Mouse (Mus musculus) adrenal gland, adult 8-10 months (tissue): ENCODE data around the gene Arhgdia. TPM values are rescaled to one million over a fixed set of nuclear protein-coding genes. Genes with fewer than 3 reads are reported as not detected.
"Not testable (repeated sequence)": the region's sequence is repeated elsewhere in the genome, so short reads cannot be mapped to it uniquely, and the experiment has no call there.

Source experiments
- DNase-seq: peaks from one replicate; pipeline ENCODE4 v3.0.0; 2022
- total RNA-seq, 4 experiments: library from RNA; stranded (reverse); gene quantifications; 2 replicates each; pipeline ENCODE4 v1.2.4; 2022

Gene Arhgdia
- total RNA-seq, 4 experiments from 2014 or later, result 356 to 389 (median 365) TPM

GRCm38 (mm10) chr11:120578024-120578693 is 3.3 kb downstream of the Arhgdia start:
- peak; percentile 21 for DNase-seq

- DNase-seq, result no peak
Measured at GRCm38 (mm10) chr11:120577211-120578023, 4.0 kb downstream of the Arhgdia start.

GRCm38 (mm10) chr11:120576365-120576981 is 5.0 kb downstream of the Arhgdia start:
- DNase-seq, result no peak

GRCm38 (mm10) chr11:120575940-120576339 is 5.5 kb downstream of the Arhgdia start:
- no peak for DNase-seq

- no peak for DNase-seq
Measured at GRCm38 (mm10) chr11:120575046-120575445, 6.4 kb downstream of the Arhgdia start.

DNA sequence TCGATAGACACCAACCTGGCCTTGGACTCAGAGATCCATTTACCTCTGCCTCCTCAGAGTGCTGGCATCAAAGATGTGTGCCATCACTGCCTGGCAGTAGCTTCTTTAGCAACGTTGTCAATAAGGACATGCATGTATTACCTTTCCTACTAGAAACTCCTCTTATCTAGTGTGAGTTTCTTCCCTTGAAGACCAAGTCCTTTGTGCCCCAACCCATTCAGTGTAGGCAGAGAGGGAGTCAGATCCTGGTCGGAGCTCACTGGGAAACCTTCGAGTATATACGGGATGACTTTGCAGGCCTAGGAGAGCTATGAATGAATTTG is 7.2 kb downstream of the Arhgdia start:
- no peak for DNase-seq

- DNase-seq, result no peak
Measured at GRCm38 (mm10) chr11:120573585-120574277, 7.7 kb downstream of the Arhgdia start.

DNA sequence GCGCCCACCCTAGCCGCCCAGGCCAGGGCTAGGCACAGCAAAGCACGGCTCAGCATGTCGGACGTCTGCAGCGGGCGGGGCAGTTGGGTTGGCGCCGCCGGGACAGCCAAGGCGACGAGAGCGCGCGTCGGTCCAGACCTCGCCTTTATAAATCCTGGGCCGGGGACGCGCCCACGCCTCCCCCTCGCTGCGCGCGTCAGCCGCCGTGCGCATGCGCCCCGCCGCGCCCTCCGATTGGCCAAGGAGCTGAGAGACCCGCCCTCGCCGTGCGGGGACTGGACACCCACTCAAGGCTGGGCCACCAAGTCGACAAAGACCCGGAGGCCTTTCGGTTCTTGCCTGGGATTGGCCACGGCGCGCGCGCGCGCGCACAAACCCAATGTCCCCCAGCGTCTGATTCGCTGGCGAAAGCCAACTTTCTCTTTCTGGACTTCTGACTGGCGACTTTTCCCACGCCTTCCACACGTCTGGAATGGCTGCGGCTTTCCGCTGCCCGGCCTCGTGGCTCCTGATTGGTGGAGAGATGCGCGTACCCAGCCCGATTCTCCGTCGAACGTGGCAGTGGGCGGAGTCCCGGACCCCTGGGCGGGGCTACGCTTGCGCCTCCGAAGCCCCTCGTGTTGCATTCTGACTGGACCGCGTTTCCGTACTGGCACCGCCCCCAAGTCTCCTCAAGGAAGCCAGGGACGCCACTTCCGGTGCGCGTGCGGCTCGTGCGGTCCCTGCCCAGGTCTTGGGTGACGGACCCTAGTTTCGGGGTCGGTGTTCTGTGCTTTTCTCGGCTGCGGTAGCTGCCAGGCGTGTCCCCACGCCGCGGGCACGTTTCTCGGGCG is 8.5 kb downstream of the Arhgdia start, which contains the start of gene P4hb:
P4hb (minus strand) TSS at position 502 of the 833 bp plus-strand sequence.
- peak; percentile 100 for DNase-seq

DNA sequence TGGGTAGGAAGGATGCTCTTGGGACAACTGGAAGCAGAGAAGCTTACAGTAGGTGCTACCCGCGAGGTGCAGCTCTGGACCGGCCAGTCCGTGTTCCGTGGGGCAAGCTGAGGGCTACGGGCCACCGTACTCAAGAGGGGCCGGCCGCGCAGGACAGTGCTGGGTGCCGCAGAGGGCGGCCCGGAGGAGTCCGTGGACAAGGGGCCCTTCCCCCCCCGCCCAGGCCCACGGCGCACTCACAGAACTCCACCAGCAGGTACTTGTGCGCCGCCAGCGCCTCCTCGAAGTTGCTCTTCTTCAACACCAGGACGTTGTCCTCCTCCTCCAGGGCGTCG is 9.0 kb downstream of the Arhgdia start:
- no peak for DNase-seq

GRCm38 (mm10) chr11:120571754-120572416 is 9.5 kb downstream of the Arhgdia start:
- no peak for DNase-seq

DNA sequence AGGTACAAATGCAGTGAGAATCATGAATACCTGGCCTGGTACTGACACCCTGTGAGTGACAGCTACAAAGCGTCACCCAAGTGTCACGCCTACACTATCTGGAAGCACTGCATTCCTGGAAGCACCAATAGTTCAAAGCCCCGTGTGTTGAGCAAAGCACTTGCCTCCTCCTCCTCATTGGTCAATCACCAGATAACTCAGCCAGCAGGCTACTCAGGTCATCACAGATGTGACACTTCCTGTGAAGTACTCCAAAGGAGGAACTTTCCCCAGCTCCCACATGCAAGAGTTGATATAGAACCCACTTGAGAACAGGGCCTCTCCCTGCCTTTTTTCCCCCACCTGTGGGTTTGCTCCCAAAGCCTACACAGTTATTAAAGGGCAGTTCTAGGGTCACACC is 10.3 kb downstream of the Arhgdia start:
- no peak for DNase-seq

DNA sequence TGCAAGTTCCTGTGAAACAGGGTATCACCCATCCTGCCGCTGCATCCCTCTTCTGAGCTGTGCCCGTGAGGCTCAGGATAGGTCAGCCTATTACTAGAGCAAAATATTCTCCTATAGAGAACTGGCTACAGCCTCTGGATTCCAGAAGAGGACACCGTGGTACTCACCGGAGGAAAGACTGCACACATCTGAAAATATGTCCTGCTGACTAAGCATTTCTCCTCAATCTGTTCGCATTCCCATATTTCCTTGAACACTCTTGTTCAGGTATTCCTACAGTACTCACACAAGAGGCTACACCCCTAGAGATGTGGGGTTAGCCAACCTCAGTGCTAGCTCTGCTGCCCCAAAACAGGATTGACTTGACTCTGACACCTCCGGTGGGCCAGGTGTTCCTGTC is 13.1 kb downstream of the Arhgdia start:
- no peak for DNase-seq

DNA sequence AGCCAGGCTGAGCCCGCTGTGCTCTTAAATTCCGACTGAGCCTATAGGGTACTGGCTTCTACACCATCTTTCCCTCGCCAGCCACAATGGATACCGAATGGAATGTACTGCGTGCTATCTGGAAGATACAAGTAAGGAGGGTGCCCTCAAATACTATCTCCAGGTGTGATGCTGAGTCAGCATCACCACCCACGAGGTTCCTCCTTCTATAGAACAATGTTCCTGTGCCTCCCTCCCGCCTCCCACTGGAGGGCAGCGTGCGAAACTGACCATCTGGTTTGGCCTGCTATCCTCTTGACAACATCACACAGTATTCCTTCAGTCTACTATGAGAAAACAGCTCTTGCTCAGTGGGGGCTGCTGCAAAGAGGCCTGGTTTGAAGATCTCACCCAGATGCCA is 16.3 kb downstream of the Arhgdia start:
- DNase-seq, result no peak

GRCm38 (mm10) chr11:120562949-120563348 is 18.5 kb downstream of the Arhgdia start:
- no peak for DNase-seq

GRCm38 (mm10) chr11:120560952-120561728 is 20.3 kb downstream of the Arhgdia start:
- DNase-seq, result no peak

DNA sequence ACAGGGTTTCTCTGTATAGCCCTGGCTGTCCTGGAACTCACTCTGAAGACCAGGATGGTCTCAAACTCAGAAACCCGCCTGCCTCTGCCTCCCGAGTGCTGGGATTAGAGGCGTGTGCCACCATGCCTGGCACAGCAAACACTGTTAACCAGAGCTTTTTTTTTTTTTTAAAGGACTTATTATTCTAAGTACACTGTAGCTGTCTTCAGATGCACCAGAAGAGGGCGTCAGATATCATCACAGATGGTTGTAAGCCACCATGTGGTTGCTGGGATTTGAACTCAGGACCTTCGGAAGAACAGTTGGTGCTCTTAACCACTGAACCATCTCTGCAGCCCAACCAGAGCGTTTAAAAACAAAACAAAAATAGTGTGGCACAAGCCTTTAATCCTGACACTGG is 22.6 kb downstream of the Arhgdia start:
- not testable (repeated sequence) for DNase-seq

- DNase-seq, result peak; percentile 67
Measured at GRCm38 (mm10) chr11:120555260-120555659, 26.2 kb downstream of the Arhgdia start.

DNA sequence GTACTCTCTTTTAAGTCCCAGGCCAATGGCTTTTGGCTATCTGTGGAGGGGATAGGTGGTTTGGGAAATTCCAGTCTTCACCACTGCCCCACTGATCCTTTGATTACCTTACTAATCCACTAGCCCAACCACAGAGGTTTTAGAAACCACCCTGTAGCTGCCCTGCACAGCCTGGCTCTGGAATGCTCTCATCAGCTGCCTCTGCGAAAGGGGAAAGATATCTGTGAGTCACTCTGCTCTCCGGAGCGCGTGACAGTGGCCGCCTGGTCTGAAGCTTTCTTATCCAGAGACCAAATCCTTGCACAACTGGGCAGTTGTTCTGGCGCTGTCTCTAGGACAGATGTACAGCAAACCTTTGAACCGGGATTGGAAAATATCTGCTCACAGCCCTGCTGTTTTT is 26.6 kb downstream of the Arhgdia start:
- peak; percentile 67 for DNase-seq

GRCm38 (mm10) chr11:120552736-120553135 is 28.7 kb downstream of the Arhgdia start:
- no peak for DNase-seq

GRCm38 (mm10) chr11:120550810-120551440 is 30.5 kb downstream of the Arhgdia start, which contains the start of gene Ppp1r27:
Gene Ppp1r27 (minus strand): TSS chr11:120551132.
- DNase-seq, result no peak
